19 mouse cellular contexts compared by ENCODE assay signal in genomic region chr9:32207133-32207532, GRCm38 (mm10).
DNase-seq lines count a peak whose midpoint lies in the region; ATAC-seq lines count a peak whose summit lies in the region.
"Had no signal": no experiment of that assay in that cellular context is flagged by ENCODE, and none has a peak within 500 bp of the region (broad histone marks: within the 10 kb centered on the region; RNA-seq: fewer than 3 reads in every experiment).

No protein-coding gene starts in this region.

- peak; percentile 71 for ATAC-seq in frontal cortex, adult (ENCODE audit: low TSS enrichment)
- ATAC-seq: forebrain, embryonic 15.5 days; hindbrain, embryonic 16.5 days; intestine, embryonic 15.5 days; Patski had no signal

- no peak for DNase-seq in frontal cortex, postnatal 14 days (ENCODE audit: low spot score in 2 of 2)
- DNase-seq in layer of hippocampus, adult 9-11 months, result peak; percentile 45
- no peak for DNase-seq in layer of hippocampus, adult 9-10 months (ENCODE audit: low spot score)
- DNase-seq in brain, adult 2 months (ENCODE audit: low read depth, low spot score), result peak; percentile 85
- DNase-seq in adrenal gland, postnatal 14 days, result no peak
- DNase-seq: adrenal gland, postnatal 25 days; B cell, adult 2 months; cerebellum, adult 18-20 months; cerebellum, adult 9-10 months; cerebellum, postnatal 14 days; gastrocnemius, postnatal 25 days; heart, adult 18-20 months; heart, postnatal 10 days; heart, postnatal 36 days had no signal

Comparison
In these comparisons a context has a peak if more than half of its experiments do, and no peak if none do; other contexts are left out.
1. DNase-seq: peak in layer of hippocampus, adult 9-11 months (single experiment) and brain, adult 2 months (single experiment); none in frontal cortex, postnatal 14 days (0 of 2), layer of hippocampus, adult 9-10 months (single experiment) and adrenal gland, postnatal 14 days (single experiment).